Mouse (Mus musculus) erythroblast, embryonic 14.5 days (primary cell): ENCODE results near the gene Fads3. TPM values are rescaled to one million over a fixed set of nuclear protein-coding genes. Genes with fewer than 3 reads are reported as not detected.

Source experiments
- H3K27me3 ChIP-seq: 2 replicates; pipeline ENCODE4 v1.6.1; 2012; ENCODE audit warnings: inconsistent platforms; ENCODE audit not compliant: control insufficient read depth
- H3K36me3 ChIP-seq: 2 replicates; pipeline ENCODE4 v1.6.1; 2012; ENCODE audit warnings: mild to moderate bottlenecking, inconsistent platforms; ENCODE audit not compliant: control insufficient read depth
- H3K4me1 ChIP-seq: 2 replicates; pipeline ENCODE4 v1.6.1; 2012; ENCODE audit warnings: inconsistent platforms; ENCODE audit not compliant: control insufficient read depth
- H3K4me3 ChIP-seq: replicated peaks from 2 replicates; pipeline ENCODE3; 2012; ENCODE audit warnings: moderate library complexity, mild to moderate bottlenecking, inconsistent platforms
- H3K9me3 ChIP-seq: 2 replicates; pipeline ENCODE4 v1.6.1; 2012; ENCODE audit warnings: low read length, inconsistent platforms, mixed read lengths; ENCODE audit not compliant: control insufficient read depth
- GATA1 ChIP-seq: IDR thresholded peaks from 2 replicates; pipeline ENCODE4 v1.6.1; 2012; ENCODE audit warnings: low read length, inconsistent platforms, mixed read lengths
- TAL1 ChIP-seq: IDR thresholded peaks from 3 replicates; pipeline ENCODE4 v1.6.1; 2012; ENCODE audit warnings: low read length, inconsistent platforms, mixed read lengths
- polyA plus RNA-seq: library from polyadenylated mRNA; stranded (reverse); fragments of >175 nt; gene quantifications from 2 replicates; pipeline ENCODE4 v1.2.3, GENCODE M21; 2012

The Fads3 gene
- 11.1 and 13.7 TPM in 2 replicates for polyA plus RNA-seq

DNA sequence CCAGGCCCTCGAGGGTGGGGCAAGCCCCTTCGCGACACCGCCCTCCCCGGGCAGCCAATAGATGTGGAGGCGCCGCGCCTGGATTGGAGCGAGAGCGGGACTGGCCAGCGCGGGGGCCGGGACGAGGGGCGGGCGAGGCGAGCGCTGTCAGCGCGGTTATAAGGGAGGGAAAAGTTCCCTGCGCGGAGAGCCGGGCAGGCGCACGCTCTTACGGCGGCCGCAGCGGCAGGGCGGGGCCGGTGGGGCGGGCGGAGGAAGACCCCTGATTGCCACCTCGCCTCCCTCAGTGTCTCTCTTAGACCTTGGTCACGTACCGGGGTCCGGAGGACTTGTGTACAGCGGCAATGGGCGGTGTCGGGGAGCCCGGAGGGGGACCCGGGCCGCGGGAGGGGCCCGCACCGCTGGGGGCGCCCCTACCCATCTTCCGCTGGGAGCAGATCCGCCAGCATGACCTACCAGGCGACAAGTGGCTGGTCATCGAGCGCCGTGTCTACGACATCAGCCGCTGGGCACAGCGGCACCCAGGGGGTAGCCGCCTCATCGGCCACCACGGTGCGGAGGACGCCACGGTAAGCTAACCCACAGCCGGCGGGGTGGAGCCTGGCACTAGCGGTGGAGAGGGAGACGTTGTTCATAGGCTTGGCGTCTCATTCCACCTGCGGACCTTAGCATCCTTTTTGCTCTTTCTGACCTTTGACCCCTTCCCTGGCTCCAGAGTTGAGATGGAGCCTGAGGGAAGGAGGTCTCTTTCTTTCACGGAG is at the start of gene Fads3:
Gene Fads3 (plus strand): TSS at position 182 of the 761 bp plus-strand sequence.
- no peak for TF ChIP-seq TAL1
- TF ChIP-seq GATA1: no peak
- peak within 1 kb of the TSS; percentile 75 for H3K4me3 ChIP-seq
- no peaks in the 10 kb centered on the region for H3K27me3 ChIP-seq
- H3K4me1 ChIP-seq: peaks cover 80% of the 10 kb centered on the region
- H3K36me3 ChIP-seq: peaks cover 91% of the 10 kb centered on the region
- H3K9me3 ChIP-seq: no peaks in the 10 kb centered on the region

DNA sequence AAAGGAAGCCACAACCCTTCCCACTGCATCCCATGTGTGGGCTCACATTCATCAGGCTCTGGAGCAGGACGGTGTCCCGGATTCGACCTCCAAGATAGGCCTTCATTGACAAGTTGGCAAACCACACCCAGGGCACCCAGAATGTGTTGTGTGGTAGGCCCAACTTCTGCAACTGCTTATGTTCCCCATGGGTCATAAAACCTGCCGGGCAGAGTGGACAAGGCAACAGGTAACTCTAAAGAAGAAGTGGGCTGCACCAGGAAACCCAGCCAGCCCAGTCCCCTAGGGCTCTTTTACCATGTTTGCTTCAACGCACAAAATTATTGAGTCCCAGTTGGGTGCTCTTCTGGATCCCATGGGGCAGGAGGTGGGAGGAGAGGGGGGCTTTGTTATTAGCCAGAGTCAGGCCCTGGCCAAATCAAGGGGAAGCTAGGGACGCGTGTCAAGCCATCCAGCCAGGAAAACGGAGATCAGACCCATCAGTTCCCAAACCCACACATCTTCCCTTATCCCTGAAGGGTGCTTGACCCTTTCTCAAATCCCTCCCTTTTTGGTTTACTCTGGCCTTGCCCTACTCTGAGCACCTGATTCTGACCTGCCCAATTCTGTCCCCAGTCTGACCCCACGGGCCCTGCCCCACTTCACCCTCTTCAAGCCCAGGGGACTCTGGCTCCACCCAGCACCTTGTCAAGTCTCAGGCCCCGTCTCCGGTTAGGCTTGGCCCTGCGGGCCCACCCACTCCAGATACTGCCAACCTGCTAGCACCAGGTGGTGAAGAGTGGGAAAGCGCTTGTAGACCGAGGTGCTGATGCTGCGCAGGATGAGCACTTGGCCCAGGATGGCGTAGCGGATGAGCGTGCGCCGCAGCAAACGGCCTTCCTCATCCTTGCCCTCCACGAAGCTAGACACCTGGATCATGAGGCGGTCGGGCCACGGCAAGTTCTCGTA is 49.1 kb upstream of the Fads3 start:
- TF ChIP-seq GATA1 (no peak), TAL1 (no peak)
- peaks cover 9% of the 10 kb centered on the region for H3K36me3 ChIP-seq
- H3K9me3 ChIP-seq: no peaks in the 10 kb centered on the region
- H3K27me3 ChIP-seq: no peaks in the 10 kb centered on the region
- peak overlapping the region; percentile 40 for H3K4me3 ChIP-seq
- peaks cover 66% of the 10 kb centered on the region for H3K4me1 ChIP-seq

DNA sequence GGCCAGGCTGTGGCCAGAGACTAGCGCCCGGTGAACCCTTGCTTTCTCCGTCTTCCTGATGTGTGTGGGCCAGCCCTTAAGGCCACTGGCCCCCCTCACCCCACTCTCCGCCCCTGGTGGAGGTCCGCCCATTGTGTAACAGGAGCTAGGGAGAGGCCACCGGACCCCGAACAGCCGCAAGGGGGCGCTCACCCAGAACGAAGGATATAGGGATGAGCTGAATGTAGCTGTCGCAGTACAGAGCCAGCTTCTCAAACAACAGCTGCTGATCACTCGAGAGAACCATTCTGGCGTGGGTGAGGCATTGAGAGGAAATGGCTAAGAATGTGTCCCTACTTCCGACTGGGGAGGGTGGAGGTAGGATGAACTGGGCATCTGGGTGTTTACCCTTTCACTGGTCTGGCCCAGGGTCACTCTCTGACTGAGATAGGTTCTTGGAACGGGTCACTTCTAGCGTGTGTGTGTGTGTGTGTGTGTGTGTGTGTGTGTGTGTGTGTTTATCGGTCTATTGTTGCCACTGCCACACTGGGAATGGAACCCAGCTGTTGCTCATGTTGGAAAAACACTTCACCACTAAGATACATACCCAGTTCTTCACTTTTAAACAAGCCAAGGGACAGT is 48.2 kb upstream of the Fads3 start:
- no peaks in the 10 kb centered on the region for H3K9me3 ChIP-seq
- no peaks in the 10 kb centered on the region; the same call in 1 of the 2 replicates for H3K27me3 ChIP-seq
- H3K36me3 ChIP-seq: peaks cover 1% of the 10 kb centered on the region
- TF ChIP-seq GATA1 (no peak), TAL1 (no peak)
- peak overlapping the region; percentile 40 for H3K4me3 ChIP-seq
- H3K4me1 ChIP-seq: peaks cover 58% of the 10 kb centered on the region

DNA sequence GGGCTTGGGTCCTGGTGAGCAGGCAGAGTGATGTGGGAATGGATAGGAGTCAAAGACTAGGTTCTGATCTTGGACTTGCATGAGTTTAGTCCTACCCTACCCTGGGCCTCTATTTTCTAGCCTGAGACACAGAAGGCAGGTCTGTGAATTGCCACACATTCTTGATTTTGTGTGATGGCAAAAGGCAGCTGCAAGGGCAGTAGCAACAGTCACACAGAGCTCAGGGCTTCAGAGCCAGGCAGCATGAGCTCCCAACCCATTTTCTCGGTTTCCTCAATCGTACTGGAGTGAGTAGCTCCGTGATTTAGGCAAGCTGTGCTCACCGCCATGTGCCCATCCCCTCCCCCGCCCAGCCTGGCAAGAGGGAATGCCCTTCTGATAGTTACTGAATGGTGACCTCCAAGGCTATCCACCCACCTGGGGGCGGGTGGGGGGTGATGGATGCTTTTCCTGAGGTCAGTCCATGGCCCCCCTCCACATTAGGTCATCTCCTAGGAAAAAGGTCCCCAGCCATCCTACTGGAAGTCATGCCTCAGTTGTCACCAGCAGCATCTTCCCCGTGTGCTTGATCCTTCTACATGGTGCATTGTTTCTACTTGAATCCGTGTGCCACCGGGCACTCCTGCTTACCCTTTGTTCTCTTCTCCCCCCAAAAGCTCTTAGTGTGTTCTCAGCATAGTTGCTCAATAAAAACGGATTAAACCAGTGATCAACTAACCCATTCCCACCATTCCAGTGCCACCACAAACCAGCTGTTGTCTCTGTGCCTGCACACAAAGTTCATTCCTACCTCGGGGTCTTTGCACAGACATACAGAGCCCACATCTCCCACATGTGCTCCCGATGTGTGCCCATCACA is 43.9 kb upstream of the Fads3 start:
- peaks cover 24% of the 10 kb centered on the region for H3K4me1 ChIP-seq
- peaks cover 4% of the 10 kb centered on the region for H3K9me3 ChIP-seq
- peaks cover 3% of the 10 kb centered on the region; the same call in 1 of the 2 replicates for H3K36me3 ChIP-seq
- TF ChIP-seq GATA1 (no peak), TAL1 (no peak)
- no peaks in the 10 kb centered on the region; the same call in 1 of the 2 replicates for H3K27me3 ChIP-seq
- H3K4me3 ChIP-seq: no peak overlapping the region

DNA sequence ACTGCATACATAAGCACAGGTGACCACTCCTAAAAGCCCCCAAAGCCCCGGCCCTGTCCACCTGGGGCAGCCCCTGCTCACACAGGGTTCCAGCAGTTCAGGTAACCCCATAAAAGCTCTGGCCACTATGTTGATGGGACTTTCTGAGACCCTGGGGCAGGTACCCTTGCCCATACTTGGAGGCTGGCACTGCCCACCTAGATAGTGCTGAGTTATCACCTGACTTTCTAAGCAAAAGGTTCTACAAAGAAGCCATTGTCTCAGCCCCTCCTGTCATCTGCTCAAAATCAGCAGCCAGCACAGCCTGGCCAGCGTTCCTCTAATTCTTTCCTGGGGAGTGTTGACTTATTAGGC is 43.3 kb upstream of the Fads3 start:
- Histone ChIP-seq H3K4me1 (peaks cover 18% of the 10 kb centered on the region), H3K4me3 (no peak overlapping the region), H3K27me3 (no peaks in the 10 kb centered on the region; the same call in 1 of the 2 replicates), H3K9me3 (peaks cover 8% of the 10 kb centered on the region), H3K36me3 (peaks cover 3% of the 10 kb centered on the region; the same call in 1 of the 2 replicates)
- no peak for TF ChIP-seq TAL1
- TF ChIP-seq GATA1: no peak

DNA sequence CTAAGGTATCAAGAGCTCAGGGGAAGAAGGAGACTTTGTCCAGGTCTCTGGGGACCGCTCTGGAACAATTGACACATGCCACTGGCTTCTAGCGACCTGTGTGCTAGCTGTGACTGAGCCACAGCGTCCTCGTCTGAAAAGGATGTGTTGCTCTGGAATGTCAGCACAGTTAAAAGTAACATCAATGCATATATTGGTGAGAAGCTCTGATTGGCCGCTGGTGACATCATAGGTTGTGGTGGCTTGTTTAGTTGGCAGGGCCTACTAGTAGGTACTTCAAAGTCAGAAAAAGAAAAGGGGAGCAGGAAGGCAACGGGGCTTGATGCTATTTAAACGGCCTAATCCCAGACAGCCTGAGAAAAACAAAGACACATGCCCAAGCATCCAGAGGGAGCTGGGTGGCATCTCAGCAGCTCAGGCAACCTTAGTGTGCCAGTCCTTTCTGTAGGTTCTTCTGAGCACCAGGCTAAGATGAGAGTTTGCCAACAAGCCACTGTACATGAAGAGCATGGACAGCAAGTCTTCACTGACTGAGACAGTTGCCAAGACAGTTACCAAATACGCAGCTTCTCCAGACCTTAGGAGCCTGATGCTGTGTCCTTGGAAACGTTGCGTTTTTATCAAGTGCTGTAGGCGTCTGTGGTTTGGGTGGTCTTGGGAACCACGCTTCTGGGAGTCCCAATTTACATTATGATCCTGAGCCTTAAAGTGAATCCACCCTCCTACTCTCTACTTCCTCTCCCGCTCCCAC is 42.5 kb upstream of the Fads3 start:
- peaks cover 15% of the 10 kb centered on the region for H3K4me1 ChIP-seq
- peaks cover 3% of the 10 kb centered on the region; the same call in 1 of the 2 replicates for H3K36me3 ChIP-seq
- TF ChIP-seq GATA1 (no peak), TAL1 (no peak)
- no peak overlapping the region for H3K4me3 ChIP-seq
- no peaks in the 10 kb centered on the region; the same call in 1 of the 2 replicates for H3K27me3 ChIP-seq
- peaks cover 8% of the 10 kb centered on the region for H3K9me3 ChIP-seq

DNA sequence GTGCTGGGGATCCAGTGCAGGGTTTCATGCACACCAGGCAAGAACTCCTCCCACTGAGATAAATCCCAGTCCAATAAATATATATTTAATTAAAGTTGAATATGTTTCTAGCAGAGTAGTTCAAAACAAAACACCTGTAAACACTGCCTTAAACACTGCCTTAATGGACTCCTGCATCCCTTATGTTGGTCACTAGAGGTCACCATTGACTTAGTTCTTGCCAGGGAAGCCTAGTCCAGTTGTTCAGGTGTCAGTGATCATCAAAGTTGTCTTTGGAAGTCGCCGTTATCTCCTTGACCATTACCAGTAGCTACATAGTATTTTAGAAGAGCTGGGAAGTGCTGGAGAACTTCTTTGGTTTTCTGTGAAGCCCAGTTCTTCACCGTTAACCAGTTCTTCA is 41.0 kb upstream of the Fads3 start:
- peaks cover 17% of the 10 kb centered on the region for H3K4me1 ChIP-seq
- no peak overlapping the region for H3K4me3 ChIP-seq
- TF ChIP-seq TAL1: no peak
- TF ChIP-seq GATA1: no peak
- no peaks in the 10 kb centered on the region; the same call in 1 of the 2 replicates for H3K27me3 ChIP-seq
- peaks cover 8% of the 10 kb centered on the region for H3K9me3 ChIP-seq
- peaks cover 3% of the 10 kb centered on the region; the same call in 1 of the 2 replicates for H3K36me3 ChIP-seq
